Mouse (Mus musculus): ENCODE results near the gene Sct. TPM values are rescaled to one million over a fixed set of nuclear protein-coding genes. Genes with fewer than 3 reads are reported as not detected.
"Not testable (repeated sequence)": the region's sequence is repeated elsewhere in the genome, so short reads cannot be mapped to it uniquely, and the experiment has no call there.

Gene Sct
- total RNA-seq, 2 experiments from 2014 or later = not detected

- DNase-seq (ENCODE audit: low spot score in 2 of 2) = peak in 1 of 2 experiments; percentile 33
Measured at GRCm38 (mm10) chr7:141291921-141292582, 13.1 kb upstream of the Sct start, which contains the start of gene Drd4. Drd4 (plus strand) TSS chr7:141292006.

- DNase-seq (ENCODE audit: low spot score in 2 of 2) = no peak
Measured at GRCm38 (mm10) chr7:141288042-141288441, 9.1 kb upstream of the Sct start.

- DNase-seq (ENCODE audit: low spot score in 2 of 2) = no peak
Measured at GRCm38 (mm10) chr7:141282756-141283155, 3.8 kb upstream of the Sct start.

GRCm38 (mm10) chr7:141281442-141281841 is 2.5 kb upstream of the Sct start:
- no peak for DNase-seq (ENCODE audit: low spot score in 2 of 2)

GRCm38 (mm10) chr7:141277701-141278678 is 943 bp downstream of the Sct start:
- no peak for DNase-seq (ENCODE audit: low spot score in 2 of 2)

GRCm38 (mm10) chr7:141276546-141276945 is 2.4 kb downstream of the Sct start, which contains the start of gene Cdhr5:
Cdhr5 (minus strand) TSS chr7:141276786.
- no peak for DNase-seq (ENCODE audit: low spot score in 2 of 2)

GRCm38 (mm10) chr7:141275356-141275755 is 3.6 kb downstream of the Sct start:
- DNase-seq (ENCODE audit: low spot score in 2 of 2) = no peak

- DNase-seq (ENCODE audit: low spot score in 2 of 2) = no peak
Measured at GRCm38 (mm10) chr7:141270631-141271030, 8.3 kb downstream of the Sct start.

- no peak for DNase-seq (ENCODE audit: low spot score in 2 of 2)
Measured at GRCm38 (mm10) chr7:141269273-141269545, 9.7 kb downstream of the Sct start.

- no peak for DNase-seq (ENCODE audit: low spot score in 2 of 2)
Measured at GRCm38 (mm10) chr7:141268466-141269272, 10.3 kb downstream of the Sct start.

GRCm38 (mm10) chr7:141265739-141266561 is 13.0 kb downstream of the Sct start, which contains the start of gene Irf7:
Irf7 (minus strand) TSS chr7:141266481.
- peak in 1 of 2 experiments; percentile 26 for DNase-seq (ENCODE audit: low spot score in 2 of 2)

GRCm38 (mm10) chr7:141265411-141265738 is 13.6 kb downstream of the Sct start:
- no peak for DNase-seq (ENCODE audit: low spot score in 2 of 2)

GRCm38 (mm10) chr7:141264761-141265410 is 14.0 kb downstream of the Sct start:
- no peak for DNase-seq (ENCODE audit: low spot score in 2 of 2)

- DNase-seq (ENCODE audit: low spot score in 2 of 2) = no peak
Measured at GRCm38 (mm10) chr7:141264041-141264700, 14.8 kb downstream of the Sct start.

GRCm38 (mm10) chr7:141263640-141264039 is 15.3 kb downstream of the Sct start:
- no peak for DNase-seq (ENCODE audit: low spot score in 2 of 2)

- no peak for DNase-seq (ENCODE audit: low spot score in 2 of 2)
Measured at GRCm38 (mm10) chr7:141261480-141261879, 17.5 kb downstream of the Sct start.

GRCm38 (mm10) chr7:141256159-141256558 is 22.8 kb downstream of the Sct start:
- no peak for DNase-seq (ENCODE audit: low spot score in 2 of 2)

GRCm38 (mm10) chr7:141250486-141250885 is 28.4 kb downstream of the Sct start:
- DNase-seq (ENCODE audit: low spot score in 2 of 2) = not testable (repeated sequence)

- DNase-seq (ENCODE audit: low spot score in 2 of 2) = no peak
Measured at GRCm38 (mm10) chr7:141231551-141231950, 47.4 kb downstream of the Sct start.

- DNase-seq (ENCODE audit: low spot score in 2 of 2) = no peak
Measured at GRCm38 (mm10) chr7:141231111-141231510, 47.8 kb downstream of the Sct start.

All from layer of hippocampus, adult 18-20 months (tissue).